Mouse (Mus musculus) forebrain, embryonic 14.5 days (tissue): ENCODE results near the gene Kctd10. TPM values are rescaled to one million over a fixed set of nuclear protein-coding genes. Genes with fewer than 3 reads are reported as not detected.

ENCODE experiments used
- ATAC-seq: fragments of 200-750 bp; cut with Nextera tagmentation; 2 replicates; pipeline ENCODE4 v1.8.0; 2017; ENCODE audit warnings: mild to moderate bottlenecking, moderate library complexity
- DNase-seq: peaks from one replicate; pipeline ENCODE4 v3.0.0-alpha.2; 2015; ENCODE audit warnings: low spot score
- H3K27ac ChIP-seq: fragments of 300-500 bp; sonication (generic); 2 replicates; pipeline ENCODE4 v1.5.1; 2014; ENCODE audit warnings: low read depth, mild to moderate bottlenecking, control low read depth, low read length, moderate library complexity
- H3K27me3 ChIP-seq: fragments of 300-500 bp; sonication (generic); replicated peaks from 2 replicates; pipeline ENCODE4 v1.6.1; 2014; ENCODE audit warnings: low read length, control low read depth, mixed read lengths; ENCODE audit not compliant: control insufficient read depth, insufficient read depth
- H3K36me3 ChIP-seq: fragments of 300-500 bp; sonication (generic); 2 replicates; pipeline ENCODE4 v1.6.1; 2014; ENCODE audit warnings: low read length, control low read depth; ENCODE audit not compliant: control insufficient read depth, insufficient read depth
- H3K4me1 ChIP-seq: fragments of 300-500 bp; sonication (generic); 2 replicates; pipeline ENCODE4 v1.6.1; 2014; ENCODE audit warnings: antibody characterized with exemption, low read length, control low read depth; ENCODE audit not compliant: control insufficient read depth, insufficient read depth
- H3K4me2 ChIP-seq: fragments of 300-500 bp; sonication (generic); 2 replicates; pipeline ENCODE4 v1.6.1; 2014; ENCODE audit warnings: mild to moderate bottlenecking, control low read depth, low read length
- H3K4me3 ChIP-seq: fragments of 300-500 bp; sonication (generic); 2 replicates; pipeline ENCODE4 v1.5.1; 2014; ENCODE audit warnings: low read depth, low read length, control low read depth
- H3K9ac ChIP-seq: fragments of 300-500 bp; sonication (generic); 2 replicates; pipeline ENCODE4 v1.6.1; 2014; ENCODE audit warnings: mild to moderate bottlenecking, low read length, control low read depth, moderate library complexity
- H3K9me3 ChIP-seq: fragments of 300-500 bp; sonication (generic); replicated peaks from 2 replicates; pipeline ENCODE4 v1.6.1; 2016; ENCODE audit warnings: low read length, control low read depth, mixed read lengths; ENCODE audit not compliant: control insufficient read depth
- WGBS: fragments of 180-500 bp; shearing (Covaris S2); extraction: QIAGEN DNeasy Blood & Tissue Kit; methylation state at CpG from one replicate; pipeline ENCODE4 v1.1.7; 2014; 5-methylcytosine and 5-hydroxymethylcytosine counted together
- microRNA-seq: library from miRNA; unstranded; fragments of <30 nt; microRNA quantifications from one replicate; pipeline ENCODE4, GENCODE M21; 2016
- polyA plus RNA-seq: library from polyadenylated mRNA; unstranded; fragments of >200 nt; fragmentation: Nextera tagmentation; extraction: Ambion mirVana; gene quantifications from 2 replicates; pipeline ENCODE4 v1.2.1, GENCODE M21; 2014

The Kctd10 gene
- polyA plus RNA-seq, 1 experiment from 2014 or later = 88.4 TPM

GRCm38 (mm10) chr5:114345538-114345937, 34.8 kb downstream of the Kctd10 start:
- 57% methylated on average over 3 of the region's 3 CpGs for WGBS
- Histone ChIP-seq H3K4me2 (no peak overlapping the region), H3K36me3 (no peaks in the 10 kb centered on the region), H3K4me1 (no peaks in the 10 kb centered on the region), H3K4me3 (no peak overlapping the region), H3K27me3 (no peaks in the 10 kb centered on the region), H3K27ac (no peak overlapping the region), H3K9me3 (no peaks in the 10 kb centered on the region), H3K9ac (no peak overlapping the region)
- DNase-seq (no peak), ATAC-seq (no peak)

GRCm38 (mm10) chr5:114343612-114344011, 36.7 kb downstream of the Kctd10 start:
- DNase-seq = no peak
- Histone ChIP-seq H3K4me1 (no peaks in the 10 kb centered on the region), H3K4me2 (no peak overlapping the region), H3K27ac (no peak overlapping the region), H3K4me3 (no peak overlapping the region), H3K36me3 (no peaks in the 10 kb centered on the region), H3K27me3 (no peaks in the 10 kb centered on the region), H3K9me3 (no peaks in the 10 kb centered on the region), H3K9ac (no peak overlapping the region)
- ATAC-seq = no peak
- WGBS = 84% methylated on average over 7 of the region's 7 CpGs

GRCm38 (mm10) chr5:114342996-114343395, 37.3 kb downstream of the Kctd10 start:
- ATAC-seq (no peak), DNase-seq (no peak)
- Histone ChIP-seq H3K4me3 (no peak overlapping the region), H3K36me3 (no peaks in the 10 kb centered on the region), H3K9ac (no peak overlapping the region), H3K4me1 (no peaks in the 10 kb centered on the region), H3K4me2 (no peak overlapping the region), H3K27ac (no peak overlapping the region), H3K27me3 (no peaks in the 10 kb centered on the region), H3K9me3 (no peaks in the 10 kb centered on the region)
- WGBS = 91% methylated on average over 5 of the region's 5 CpGs

- no peak overlapping the region for H3K4me3 ChIP-seq
- DNase-seq (peak; percentile 52), ATAC-seq (no peak)
- H3K9ac ChIP-seq = no peak overlapping the region
- H3K4me2 ChIP-seq = peak overlapping the region; percentile 1; the same call in 1 of the 2 replicates
- H3K27ac ChIP-seq = no peak overlapping the region
- H3K27me3 ChIP-seq = no peaks in the 10 kb centered on the region
- H3K36me3 ChIP-seq = no peaks in the 10 kb centered on the region
- no peaks in the 10 kb centered on the region for H3K9me3 ChIP-seq
- 24% methylated on average over 16 of the region's 16 CpGs for WGBS
- H3K4me1 ChIP-seq = no peaks in the 10 kb centered on the region
These were observed 56.4 kb downstream of the Kctd10 start for GRCm38 (mm10) chr5:114323791-114324507.

GRCm38 (mm10) chr5:114323105-114323790, 57.1 kb downstream of the Kctd10 start:
- Histone ChIP-seq H3K27me3 (no peaks in the 10 kb centered on the region), H3K4me2 (peak overlapping the region; percentile 1; the same call in 1 of the 2 replicates), H3K27ac (no peak overlapping the region), H3K4me1 (no peaks in the 10 kb centered on the region), H3K36me3 (no peaks in the 10 kb centered on the region), H3K9ac (no peak overlapping the region), H3K4me3 (no peak overlapping the region), H3K9me3 (no peaks in the 10 kb centered on the region)
- ATAC-seq = no peak
- WGBS = 59% methylated on average over 25 of the region's 25 CpGs
- no peak for DNase-seq

Small RNA genes lying within 50 kb of the gene (microRNA-seq; reads per million reads assigned to microRNA genes)
- not detected for gene Mir7027

Other genes starting within 250 kb of the Kctd10 start
- gene Acacb, start 234.0 kb downstream of the Kctd10 start, polyA plus RNA-seq = 2.4 and 3.7 TPM in 2 replicates
- gene Foxn4, start 106.7 kb downstream of the Kctd10 start, polyA plus RNA-seq = 0.09 and 0.14 TPM in 2 replicates
- gene Myo1h, start 91.3 kb downstream of the Kctd10 start, polyA plus RNA-seq = 0.36 and 0.64 TPM in 2 replicates
- 35.9 and 43.1 TPM in 2 replicates for gene Ube3b, start 99 bp upstream of the Kctd10 start, polyA plus RNA-seq
- gene Mmab, start 63.6 kb upstream of the Kctd10 start, polyA plus RNA-seq = 18.2 and 18.6 TPM in 2 replicates
- gene Mvk, start 63.8 kb upstream of the Kctd10 start, polyA plus RNA-seq = 55.9 and 58.6 TPM in 2 replicates
- gene Fam222a, start 187.5 kb upstream of the Kctd10 start, polyA plus RNA-seq = 4.5 and 5.0 TPM in 2 replicates